Mouse (Mus musculus) spleen, postnatal 36 days (tissue): Measurements from ENCODE around the gene H2al1g.
A peak's percentile ranks its signal among the peaks of the same experiment; 100 is the strongest.
"Not testable (repeated sequence)": the region's sequence is repeated elsewhere in the genome, so short reads cannot be mapped to it uniquely, and the experiment has no call there.

Source experiments
- DNase-seq, 2 experiments: peaks; one replicate each; pipeline ENCODE4 v3.0.0; 2022; ENCODE audit warnings: low spot score in 2 of 2, mixed read lengths in 1 of 2

The H2al1g gene

DNA sequence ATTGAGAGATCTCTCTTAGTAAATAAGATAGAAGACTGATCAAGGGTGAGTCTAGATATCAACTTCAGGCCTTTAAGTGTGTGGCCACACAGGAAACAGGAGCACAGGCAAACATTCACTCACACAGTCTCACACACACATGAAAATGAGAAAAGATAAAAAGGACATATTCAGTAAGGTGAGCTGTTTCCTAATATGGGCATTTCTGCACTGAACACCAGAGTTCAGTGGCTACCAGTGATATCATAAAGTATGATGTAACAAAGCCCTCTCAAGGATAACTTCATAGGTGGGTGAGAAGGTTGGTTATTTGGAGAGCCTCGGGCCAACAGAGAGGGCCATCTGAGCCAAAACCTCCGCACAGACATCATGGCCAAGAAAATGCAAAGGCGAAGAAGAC lies at the start of gene H2al1g:
Gene H2al1g (plus strand): TSS at position 301 of the 400 bp plus-strand sequence.
- DNase-seq, result not testable (repeated sequence)

DNA sequence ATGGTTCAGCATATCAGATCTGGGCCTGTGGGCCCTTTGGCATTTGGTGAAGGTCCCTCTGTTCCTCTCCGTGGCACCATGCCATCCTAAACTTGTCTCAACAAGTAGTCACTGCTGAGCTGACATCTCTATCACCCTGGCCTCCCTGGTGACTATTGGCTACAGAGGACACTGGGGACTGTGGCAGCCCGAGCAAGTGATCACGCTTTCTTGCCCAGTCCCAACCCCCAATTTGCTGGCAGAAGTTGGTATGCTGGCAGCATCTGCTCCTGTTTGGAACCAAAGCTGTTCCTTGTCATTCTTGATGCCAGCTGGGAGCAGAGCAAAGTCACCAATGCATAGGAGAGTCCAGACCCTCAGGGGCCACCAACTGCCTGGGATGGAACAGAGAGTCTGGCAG lies 49.0 kb upstream of the H2al1g start:
- no peak for DNase-seq

DNA sequence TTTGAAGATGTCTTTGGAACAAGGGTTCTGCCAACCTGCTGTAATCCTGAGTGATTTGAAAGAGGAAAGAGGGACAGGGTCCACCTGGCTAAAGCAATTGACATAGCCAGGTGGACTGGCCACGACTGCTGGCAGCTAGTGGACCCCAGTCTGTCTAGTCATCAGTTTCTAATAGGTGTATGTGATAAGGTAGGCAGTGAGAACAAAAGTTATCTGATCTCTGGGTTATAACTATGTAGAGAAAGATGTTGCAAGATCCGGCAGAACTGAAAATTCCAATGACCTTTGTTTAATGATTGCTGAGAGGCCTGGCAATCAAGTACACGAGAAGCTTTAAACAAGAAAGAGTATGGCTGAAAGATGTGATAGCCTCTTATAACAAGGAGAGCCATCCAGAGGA lies 44.9 kb upstream of the H2al1g start:
- DNase-seq, result no peak

DNA sequence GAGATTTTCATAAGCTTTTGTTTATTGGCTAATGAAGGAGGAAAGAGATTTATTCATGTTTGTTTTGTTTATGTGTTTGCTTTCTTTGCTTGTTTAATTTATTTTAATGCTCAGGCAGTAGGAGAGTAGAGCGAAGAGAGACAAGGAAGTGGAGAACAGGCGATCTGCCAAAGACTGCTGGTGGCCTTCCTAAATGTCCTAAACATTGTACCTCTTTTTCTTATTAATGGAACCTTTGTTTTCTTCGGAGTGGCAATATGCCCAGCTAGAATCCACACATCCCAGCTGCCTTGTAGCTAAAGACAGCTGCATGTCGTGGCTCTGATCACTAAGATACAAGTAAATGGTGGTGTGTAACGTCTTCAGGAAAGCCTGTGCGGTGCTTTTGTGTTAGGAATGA lies 41.0 kb upstream of the H2al1g start:
- no peak for DNase-seq

DNA sequence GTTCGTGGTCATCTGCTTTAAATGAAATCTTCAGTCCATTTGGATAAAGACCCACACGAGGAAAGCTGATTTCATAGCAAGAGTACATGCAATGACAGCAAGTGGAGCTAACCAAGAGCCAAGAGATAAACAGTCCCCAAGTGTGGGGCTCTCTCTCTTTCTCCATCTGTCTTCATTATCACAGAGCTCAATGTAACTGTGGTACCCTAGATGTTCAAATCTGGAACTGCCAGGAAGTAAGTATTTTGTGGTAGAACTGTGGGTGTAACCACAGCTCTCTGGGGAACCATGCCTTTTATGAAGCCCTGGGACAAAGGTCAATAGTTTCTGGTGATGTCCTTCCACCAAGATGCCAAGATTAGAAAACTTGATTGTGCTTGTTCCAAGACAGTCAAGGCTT lies 37.3 kb upstream of the H2al1g start:
- no peak for DNase-seq

DNA sequence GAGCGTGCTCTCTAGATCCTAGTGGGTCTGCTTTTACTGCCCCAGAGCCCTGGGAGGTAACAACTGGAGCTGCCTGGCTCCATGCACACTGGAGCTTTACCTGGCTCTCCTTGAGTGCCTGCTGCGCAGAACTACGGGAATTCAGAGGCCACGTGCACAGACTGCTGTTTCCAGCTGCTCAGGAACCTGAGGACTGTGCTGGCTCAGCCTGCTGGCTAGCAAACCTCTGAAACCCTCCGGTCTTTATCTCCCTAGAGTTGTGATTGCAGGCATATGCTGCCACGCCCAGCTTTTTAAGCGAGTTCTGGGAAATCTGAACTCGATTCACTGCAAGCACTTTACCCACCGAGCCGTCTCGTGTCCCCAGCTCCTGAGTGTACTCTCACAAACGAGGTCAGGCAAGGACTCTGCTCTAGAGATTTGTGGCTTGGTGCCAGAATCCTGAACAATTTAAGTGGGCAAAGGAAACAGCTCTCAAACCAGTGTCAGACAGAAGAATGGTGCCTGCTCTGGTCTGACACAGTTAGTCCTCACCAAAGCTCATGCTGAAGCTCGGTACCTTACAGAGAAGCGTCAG lies 29.7 kb upstream of the H2al1g start:
- DNase-seq, result no peak

DNA sequence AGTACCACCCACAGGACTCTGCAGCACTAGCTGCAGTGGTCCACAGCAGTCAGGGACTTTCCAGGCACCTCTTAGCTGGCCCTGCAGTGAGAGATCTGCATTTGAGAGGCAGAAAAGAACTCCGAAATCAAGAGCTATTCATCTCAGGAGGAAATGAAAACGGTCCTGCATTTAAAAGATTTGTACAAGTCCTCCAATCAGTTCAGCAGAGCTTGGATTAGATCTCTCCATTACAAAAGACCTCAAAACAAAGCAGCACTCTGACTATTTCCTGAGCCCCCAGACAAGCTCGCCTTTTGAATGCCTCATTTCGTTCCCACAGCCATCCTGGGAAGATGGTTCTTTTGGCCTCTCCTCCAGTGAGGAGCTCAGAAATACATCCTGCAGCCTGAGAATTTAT lies 28.8 kb upstream of the H2al1g start:
- no peak for DNase-seq

DNA sequence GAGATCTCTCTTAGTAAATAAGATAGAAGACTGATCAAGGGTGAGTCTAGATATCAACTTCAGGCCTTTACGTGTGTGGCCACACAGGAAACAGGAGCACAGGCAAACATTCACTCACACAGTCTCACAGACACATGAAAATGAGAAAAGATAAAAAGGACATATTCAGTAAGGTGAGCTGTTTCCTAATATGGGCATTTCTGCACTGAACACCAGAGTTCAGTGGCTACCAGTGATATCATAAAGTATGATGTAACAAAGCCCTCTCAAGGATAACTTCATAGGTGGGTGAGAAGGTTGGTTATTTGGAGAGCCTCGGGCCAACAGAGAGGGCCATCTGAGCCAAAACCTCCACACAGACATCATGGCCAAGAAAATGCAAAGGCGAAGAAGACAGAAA lies 19.1 kb upstream of the H2al1g start, which contains the start of gene H2al1a:
Gene H2al1a (plus strand): TSS at position 301 of the 400 bp plus-strand sequence.
- not testable (repeated sequence) for DNase-seq

DNA sequence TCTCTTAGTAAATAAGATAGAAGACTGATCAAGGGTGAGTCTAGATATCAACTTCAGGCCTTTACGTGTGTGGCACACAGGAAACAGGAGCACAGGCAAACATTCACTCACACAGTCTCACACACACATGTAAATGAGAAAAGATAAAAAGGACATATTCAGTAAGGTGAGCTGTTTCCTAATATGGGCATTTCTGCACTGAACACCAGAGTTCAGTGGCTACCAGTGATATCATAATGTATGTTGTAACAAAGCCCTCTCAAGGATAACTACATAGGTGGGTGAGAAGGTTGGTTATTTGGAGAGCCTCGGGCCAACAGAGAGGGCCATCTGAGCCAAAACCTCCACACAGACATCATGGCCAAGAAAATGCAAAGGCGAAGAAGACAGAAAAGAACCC lies 15.9 kb upstream of the H2al1g start, which contains the start of gene H2al1b:
Gene H2al1b (plus strand): TSS at position 301 of the 400 bp plus-strand sequence.
- not testable (repeated sequence) for DNase-seq

DNA sequence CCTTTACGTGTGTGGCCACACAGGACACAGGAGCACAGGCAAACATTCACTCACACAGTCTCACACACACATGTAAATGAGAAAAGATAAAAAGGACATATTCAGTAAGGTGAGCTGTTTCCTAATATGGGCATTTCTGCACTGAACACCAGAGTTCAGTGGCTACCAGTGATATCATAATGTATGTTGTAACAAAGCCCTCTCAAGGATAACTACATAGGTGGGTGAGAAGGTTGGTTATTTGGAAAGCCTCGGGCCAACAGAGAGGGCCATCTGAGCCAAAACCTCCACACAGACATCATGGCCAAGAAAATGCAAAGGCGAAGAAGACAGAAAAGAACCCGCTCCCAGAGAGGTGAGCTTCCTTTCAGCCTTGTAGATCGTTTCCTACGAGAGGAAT lies 12.7 kb upstream of the H2al1g start, which contains the start of gene H2al1c:
Gene H2al1c (plus strand): TSS at position 301 of the 400 bp plus-strand sequence.
- not testable (repeated sequence) for DNase-seq

DNA sequence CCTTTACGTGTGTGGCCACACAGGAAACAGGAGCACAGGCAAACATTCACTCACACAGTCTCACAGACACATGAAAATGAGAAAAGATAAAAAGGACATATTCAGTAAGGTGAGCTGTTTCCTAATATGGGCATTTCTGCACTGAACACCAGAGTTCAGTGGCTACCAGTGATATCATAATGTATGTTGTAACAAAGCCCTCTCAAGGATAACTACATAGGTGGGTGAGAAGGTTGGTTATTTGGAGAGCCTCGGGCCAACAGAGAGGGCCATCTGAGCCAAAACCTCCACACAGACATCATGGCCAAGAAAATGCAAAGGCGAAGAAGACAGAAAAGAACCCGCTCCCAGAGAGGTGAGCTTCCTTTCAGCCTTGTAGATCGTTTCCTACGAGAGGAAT lies 9.5 kb upstream of the H2al1g start, which contains the start of gene H2al1d:
Gene H2al1d (plus strand): TSS at position 301 of the 400 bp plus-strand sequence.
- DNase-seq, result not testable (repeated sequence)

DNA sequence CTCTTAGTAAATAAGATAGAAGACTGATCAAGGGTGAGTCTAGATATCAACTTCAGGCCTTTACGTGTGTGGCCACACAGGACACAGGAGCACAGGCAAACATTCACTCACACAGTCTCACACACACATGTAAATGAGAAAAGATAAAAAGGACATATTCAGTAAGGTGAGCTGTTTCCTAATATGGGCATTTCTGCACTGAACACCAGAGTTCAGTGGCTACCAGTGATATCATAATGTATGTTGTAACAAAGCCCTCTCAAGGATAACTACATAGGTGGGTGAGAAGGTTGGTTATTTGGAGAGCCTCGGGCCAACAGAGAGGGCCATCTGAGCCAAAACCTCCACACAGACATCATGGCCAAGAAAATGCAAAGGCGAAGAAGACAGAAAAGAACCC lies 6.4 kb upstream of the H2al1g start, which contains the start of gene H2al1e:
Gene H2al1e (plus strand): TSS at position 301 of the 400 bp plus-strand sequence.
- DNase-seq, result not testable (repeated sequence)

DNA sequence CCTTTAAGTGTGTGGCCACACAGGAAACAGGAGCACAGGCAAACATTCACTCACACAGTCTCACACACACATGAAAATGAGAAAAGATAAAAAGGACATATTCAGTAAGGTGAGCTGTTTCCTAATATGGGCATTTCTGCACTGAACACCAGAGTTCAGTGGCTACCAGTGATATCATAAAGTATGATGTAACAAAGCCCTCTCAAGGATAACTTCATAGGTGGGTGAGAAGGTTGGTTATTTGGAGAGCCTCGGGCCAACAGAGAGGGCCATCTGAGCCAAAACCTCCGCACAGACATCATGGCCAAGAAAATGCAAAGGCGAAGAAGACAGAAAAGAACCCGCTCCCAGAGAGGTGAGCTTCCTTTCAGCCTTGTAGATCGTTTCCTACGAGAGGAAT lies 3.2 kb upstream of the H2al1g start, which contains the start of gene H2al1f:
Gene H2al1f (plus strand): TSS at position 301 of the 400 bp plus-strand sequence.
- DNase-seq, result not testable (repeated sequence)

DNA sequence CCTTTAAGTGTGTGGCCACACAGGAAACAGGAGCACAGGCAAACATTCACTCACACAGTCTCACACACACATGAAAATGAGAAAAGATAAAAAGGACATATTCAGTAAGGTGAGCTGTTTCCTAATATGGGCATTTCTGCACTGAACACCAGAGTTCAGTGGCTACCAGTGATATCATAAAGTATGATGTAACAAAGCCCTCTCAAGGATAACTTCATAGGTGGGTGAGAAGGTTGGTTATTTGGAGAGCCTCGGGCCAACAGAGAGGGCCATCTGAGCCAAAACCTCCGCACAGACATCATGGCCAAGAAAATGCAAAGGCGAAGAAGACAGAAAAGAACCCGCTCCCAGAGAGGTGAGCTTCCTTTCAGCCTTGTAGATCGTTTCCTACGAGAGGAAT lies 3.1 kb downstream of the H2al1g start, which contains the start of gene H2al1h:
Gene H2al1h (plus strand): TSS at position 301 of the 400 bp plus-strand sequence.
- DNase-seq, result not testable (repeated sequence)

DNA sequence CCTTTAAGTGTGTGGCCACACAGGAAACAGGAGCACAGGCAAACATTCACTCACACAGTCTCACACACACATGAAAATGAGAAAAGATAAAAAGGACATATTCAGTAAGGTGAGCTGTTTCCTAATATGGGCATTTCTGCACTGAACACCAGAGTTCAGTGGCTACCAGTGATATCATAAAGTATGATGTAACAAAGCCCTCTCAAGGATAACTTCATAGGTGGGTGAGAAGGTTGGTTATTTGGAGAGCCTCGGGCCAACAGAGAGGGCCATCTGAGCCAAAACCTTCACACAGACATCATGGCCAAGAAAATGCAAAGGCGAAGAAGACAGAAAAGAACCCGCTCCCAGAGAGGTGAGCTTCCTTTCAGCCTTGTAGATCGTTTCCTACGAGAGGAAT lies 6.3 kb downstream of the H2al1g start, which contains the start of gene H2al1i:
Gene H2al1i (plus strand): TSS at position 301 of the 400 bp plus-strand sequence.
- DNase-seq, result not testable (repeated sequence)

DNA sequence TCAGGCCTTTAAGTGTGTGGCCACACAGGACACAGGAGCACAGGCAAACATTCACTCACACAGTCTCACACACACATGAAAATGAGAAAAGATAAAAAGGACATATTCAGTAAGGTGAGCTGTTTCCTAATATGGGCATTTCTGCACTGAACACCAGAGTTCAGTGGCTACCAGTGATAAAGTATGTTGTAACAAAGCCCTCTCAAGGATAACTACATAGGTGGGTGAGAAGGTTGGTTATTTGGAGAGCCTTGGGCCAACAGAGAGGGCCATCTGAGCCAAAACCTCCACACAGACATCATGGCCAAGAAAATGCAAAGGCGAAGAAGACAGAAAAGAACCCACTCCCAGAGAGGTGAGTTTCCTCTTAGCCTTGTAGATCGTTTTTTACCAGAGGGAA lies 9.5 kb downstream of the H2al1g start, which contains the start of gene H2al1j:
Gene H2al1j (plus strand): TSS at position 301 of the 400 bp plus-strand sequence.
- DNase-seq, result not testable (repeated sequence)

DNA sequence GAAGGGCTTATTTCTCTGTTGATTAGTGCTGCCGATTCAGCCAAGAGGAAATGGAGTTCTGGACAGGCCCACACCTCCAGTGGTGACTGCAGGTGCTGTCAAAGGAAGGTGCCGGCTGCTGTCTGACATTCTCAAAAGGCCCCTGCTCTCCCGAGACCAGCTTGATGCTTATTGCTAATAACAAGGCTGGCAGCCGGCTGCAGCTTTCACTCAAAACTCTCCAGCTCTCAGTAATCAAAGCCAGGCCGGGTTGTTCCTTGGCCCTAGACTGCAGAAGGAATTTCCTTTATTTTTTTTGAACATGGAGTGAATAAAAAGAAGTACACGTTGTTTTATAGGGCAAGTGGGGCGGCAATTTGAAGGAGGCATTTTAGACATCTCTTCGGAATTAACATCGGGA lies 27.7 kb downstream of the H2al1g start:
- DNase-seq, result no peak

DNA sequence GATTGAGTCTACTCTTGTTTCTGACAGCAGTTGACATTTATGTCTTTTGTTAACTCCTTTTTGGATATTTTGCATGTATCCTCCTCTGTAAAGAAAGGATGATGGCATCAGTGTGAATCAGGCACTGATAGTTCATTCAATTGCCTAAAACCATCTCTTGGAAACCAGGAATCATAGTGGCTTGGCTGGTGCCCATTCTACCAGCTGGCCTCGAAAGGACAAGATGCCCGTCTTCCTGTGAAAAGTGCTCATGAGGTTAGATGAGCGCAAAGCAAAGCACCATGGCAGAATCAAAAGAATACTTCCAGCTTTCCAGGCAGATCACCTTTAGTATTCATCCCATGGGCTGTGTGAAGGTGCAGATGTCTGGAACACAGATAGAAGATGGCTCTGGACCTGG lies 28.7 kb downstream of the H2al1g start:
- no peak for DNase-seq

DNA sequence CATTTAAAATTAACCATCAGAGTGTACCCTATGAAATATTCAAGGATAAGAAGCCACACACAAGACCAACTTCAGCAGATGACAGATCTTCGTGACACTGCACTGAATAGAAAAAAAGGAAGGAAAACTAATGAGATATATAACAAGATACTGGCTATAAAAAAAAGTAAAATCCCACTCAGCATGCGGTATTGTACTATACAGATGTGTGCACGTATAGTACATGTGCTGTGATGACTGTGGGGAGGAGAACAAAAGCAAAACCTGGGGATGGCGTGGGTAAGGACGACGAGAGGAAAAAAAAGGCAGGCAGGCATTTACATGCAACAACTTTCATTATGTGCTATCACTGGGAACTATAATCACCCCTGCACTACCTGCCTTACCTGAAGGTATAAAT lies 42.8 kb downstream of the H2al1g start:
- DNase-seq, result no peak

DNA sequence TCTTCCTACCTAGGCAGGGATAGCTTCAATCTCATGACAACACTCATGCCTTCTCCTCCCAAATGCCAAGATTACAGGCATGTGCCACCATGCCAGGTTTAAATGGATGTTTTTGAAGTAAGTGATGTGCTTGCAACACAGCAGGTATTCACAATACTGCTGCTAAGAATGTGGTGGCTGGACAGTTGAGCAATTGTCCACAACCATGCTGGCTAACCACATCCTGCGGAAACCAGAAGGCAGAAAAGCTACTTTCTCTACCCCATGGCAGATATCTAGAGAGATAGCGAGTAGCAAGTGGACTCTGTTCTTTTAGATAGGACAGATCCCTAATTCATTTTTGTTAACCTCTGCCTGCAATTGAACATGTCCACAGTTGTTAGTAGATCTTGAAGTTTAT lies 43.2 kb downstream of the H2al1g start:
- peak in 1 of 2 experiments; percentile 0 for DNase-seq

DNA sequence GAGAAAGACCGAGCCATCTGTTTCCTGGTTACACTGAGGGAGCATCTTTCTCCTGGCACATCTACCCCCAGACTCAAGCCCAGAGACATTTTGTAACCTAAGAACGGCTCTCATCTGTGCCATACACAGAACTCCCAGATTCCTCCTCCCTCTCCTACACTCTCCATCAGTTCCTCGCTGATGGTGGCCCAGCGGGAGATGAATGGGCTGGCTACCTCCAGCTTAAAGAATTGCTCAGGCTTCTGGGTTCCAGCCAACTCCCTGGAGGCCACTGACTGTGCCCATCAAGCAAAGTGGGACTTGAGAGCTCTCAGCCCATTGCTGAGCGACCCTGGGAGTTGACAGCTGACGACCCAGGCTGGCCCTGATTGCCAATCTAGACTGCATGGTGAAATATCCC lies 45.8 kb downstream of the H2al1g start:
- no peak for DNase-seq

DNA sequence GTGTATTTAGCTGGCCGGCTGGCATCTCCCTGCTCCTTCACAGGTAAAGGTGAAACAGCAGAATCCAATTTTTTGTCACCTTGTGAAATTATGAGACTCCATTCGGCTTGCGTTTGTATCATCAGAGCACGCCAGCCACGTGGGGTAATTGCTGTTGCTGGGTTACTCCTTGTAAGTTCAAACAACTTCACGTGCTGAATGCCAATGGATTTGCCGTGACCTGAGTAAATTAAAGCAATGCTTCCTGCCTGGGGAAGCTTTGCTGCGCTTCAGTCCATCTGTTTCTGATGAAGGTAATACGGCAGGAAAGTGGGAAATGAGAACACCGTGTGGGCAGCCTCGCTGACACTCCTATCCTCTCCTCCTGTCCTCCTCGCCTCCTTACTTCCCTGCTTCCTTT lies 47.1 kb downstream of the H2al1g start:
- DNase-seq, result no peak
